Mouse (Mus musculus) frontal cortex, adult 2 months (tissue): ENCODE results near the gene Slc52a3. TPM values are rescaled to one million over a fixed set of nuclear protein-coding genes. Genes with fewer than 3 reads are reported as not detected.

Source experiments
- DNase-seq, 2 experiments: peaks; one replicate each; pipeline ENCODE4 v3.0.0; 2022; ENCODE audit warnings: low spot score in 1 of 2; ENCODE audit errors: extremely low spot score in 1 of 2
- polyA plus RNA-seq: library from polyadenylated mRNA; depleted of rRNA; stranded (reverse); fragments of >200 nt; gene quantifications from 2 replicates; pipeline ENCODE4 v1.2.3, GENCODE M21; 2012; rRNA removed

Gene Slc52a3
- polyA plus RNA-seq: 3.2 and 3.8 TPM in 2 replicates

DNA sequence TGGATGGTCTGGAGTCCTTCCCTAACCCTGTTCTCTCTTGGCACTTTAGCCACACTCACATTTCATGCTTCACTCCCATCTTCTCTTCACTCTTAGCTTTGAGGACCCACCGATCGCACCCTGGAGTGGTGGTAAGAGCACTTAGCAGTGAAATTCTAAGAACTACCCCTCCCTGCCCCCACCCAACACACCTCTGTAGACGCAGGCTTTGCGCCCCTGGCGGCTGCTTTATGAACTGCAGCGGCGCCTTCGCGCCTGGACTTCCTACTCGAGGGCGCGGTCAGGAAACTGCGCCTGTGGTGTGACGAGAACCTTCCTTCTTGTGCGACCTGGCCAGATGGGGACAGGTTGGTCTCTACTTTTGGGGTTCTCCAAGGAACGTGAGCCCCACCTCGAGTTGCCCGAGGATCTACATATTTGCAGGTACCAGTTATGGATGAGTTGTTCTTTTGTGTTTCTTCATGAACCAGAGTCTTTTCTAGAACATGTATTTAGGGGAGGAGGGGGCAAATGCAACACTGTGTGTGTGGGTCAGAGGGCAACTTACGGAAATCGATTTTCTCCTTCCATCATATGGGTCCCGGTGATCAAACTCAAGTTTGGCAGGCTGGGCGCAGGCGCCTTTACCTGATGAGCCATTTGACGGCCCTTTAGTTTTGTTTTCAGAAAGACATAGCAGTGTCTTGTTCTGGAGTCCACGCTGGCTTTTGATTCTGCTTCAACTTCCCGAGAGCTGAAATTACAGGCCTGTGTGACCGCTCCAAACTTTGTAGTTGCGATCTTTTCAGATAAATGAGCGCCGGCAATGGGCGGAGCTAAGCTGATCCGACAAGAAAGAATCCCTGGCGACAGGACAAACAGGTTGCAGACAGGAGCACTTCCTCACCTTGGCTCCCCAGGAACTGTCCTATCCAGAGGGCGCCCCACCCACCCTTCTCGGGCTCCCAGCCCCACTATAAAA lies at the start of gene Slc52a3:
Slc52a3 (plus strand) TSS at position 283 of the 961 bp plus-strand sequence.
- peak; percentile 34 to 89 for DNase-seq

DNA sequence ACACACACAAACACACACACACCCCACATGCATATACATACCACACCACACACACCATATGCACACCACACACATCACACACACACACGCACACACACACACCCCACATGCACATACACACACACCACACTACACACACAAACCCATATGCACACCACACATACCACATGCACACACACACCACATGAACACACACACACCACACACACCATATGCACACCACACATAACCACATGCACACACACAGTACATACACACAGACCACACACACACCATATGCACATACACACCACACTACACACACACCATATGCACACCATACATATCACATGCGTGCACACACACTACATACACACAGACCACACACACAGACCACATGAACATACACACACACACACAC lies 48.7 kb upstream of the Slc52a3 start:
- no peak for DNase-seq

DNA sequence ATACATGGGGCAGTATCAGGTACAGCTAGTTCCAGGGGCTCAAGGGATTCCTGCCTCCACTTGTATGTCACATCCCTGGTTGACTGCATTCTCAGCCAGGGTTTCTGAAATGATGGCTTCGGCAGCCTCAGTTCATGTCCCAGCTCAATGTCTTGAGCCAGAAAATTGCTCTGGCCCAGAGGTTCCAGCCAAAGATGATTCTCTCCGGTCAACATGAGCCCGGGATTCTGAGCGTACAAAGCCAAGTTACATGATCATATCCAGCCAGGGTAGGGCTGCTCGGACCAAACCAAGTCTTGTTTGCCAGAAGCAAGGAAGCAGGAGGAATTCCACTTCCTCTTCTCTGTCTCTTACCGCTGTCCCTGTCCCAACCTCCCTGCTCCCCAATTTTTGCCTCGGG lies 48.0 kb upstream of the Slc52a3 start:
- no peak for DNase-seq

DNA sequence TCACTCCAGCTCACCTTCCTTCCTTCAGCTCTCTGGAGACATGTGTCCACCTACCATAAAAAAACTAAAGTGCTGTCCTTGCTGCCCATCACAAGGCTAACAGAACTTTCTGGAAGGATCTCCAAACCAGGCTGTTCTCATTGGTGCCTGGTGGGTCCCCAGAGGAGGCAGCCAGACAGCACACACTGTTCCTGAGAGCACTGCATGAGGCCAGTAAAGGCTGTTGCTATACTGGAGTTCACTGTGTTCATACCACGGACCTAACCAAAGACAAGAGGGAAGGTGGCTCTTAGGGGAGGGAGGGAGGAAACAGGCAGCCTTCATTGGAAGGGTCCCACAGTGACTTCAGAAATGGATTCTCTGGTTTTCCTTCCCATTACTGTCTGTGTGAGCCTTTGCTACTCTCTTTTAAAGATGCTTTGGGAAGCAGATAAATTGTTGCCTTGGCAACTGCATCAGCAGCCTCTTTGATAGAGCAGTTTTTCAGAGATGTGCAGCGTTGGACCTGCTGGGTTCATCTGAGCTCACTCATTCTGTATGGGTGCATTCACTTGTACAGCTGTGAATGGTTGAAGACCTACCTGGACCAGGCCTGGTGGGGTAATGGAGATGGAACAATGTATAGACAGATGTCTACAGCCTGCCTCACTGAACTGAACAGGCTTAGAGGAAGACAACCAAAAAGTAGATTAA lies 47.1 kb upstream of the Slc52a3 start:
- DNase-seq: peak in 1 of 2 experiments; percentile 32

DNA sequence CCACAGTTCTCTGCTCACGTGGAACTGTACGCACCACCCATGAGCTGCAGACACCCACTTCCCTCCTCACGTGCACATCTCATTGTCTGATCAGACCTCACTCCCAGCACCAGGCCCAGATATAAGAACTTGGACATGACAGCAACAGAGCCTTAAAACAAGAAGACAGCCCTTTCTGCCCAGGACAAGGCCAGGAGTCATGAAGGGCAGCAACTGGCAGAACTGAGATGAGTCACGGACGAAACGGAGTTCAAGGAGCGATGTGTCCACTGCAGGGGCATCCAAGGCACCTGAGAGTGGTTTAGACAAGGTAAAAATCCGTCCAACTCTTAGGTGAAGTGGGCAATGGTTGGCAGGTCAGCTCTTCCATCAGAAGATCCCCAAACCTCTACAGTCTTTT lies 42.6 kb upstream of the Slc52a3 start:
- DNase-seq: no peak

DNA sequence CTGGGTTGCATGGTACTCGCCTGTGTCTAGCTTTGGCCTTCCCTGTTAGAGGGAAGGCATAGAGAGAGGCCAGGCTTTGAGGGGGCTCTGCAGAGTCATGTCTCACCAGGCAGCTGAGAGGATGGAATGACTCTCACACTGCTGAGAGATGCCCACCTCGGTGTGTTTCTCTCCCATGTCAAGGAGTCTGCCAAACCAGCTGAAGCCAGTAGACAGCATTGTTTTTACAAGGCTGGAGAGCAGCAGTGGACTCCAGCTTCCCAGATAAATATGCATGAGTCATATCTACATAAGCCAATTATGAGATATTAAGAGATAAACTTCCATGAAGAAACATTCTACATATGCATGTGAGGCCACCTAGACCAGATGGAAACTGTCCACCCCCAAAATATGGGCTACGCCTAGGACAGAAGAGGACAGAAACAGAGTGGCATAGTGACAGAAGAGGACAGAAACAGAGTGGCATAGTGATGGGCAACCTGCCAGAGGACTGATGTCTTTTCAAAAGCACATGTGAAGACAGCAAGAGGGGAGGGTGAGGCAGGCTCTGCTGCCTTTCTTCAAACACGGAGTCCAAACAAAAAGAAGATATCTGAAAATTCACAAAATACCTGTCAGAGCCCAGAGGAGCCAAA lies 39.7 kb upstream of the Slc52a3 start:
- DNase-seq: no peak

DNA sequence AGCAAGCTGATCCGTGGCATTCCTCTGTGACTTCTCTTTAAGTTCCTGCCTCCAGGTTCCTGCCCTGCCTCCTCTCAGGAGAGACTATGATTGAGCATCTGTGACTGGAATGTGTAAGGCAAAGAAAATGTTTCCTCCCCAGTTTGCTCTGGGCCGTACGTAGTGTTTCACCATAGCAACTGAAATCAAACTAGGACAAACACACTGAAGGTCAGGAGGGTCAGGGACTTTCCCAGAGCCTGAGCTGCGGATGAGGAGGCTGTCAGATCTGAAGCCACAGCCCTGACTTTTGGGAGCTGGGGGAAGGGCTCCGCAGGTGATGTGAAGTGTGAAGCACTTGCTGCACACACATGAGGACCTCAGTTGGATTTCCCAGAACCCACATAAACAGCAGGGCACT lies 37.0 kb upstream of the Slc52a3 start:
- DNase-seq: no peak

DNA sequence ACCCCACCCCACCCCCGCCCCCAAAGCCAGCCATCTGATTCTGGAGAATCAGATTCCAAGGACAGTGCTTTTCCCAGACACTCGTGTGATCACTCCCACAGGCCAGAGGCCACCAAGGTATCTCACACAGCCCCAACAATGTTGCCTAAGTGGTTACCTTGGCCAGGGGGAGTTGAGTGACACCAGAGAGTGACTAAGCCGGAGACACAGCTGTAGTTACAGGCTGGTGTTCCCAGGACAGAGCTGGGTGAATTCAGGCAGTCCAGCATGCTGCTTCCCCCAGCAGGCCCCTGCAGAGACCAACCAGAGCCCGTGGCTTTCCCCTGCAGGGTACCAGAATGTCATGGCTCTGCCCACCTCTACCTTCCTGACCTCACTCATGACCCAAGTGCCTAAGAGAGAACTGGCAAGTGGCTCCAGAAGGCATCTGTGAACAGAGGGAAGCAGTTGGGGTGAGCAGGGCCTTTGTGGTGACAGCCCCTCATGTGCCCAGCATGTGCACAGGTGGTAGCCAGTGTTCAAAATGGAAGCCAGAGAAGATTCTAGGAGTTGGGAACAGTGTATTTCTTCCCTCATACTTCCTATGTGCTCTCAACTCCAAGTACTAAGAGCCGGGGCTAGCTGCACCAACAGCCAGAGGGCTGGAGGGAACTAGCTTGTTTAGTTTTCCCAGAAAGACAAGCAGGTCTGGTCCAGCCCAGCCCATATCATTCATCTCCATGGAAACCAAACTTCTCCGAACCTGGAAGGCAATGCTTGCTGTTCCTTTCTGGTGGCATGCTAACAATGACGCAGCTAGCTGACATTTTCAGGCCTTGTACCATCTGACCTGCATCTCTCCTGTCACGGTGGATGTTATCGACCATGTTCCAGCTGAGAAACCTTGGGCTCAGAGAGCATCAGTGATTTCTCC lies 34.8 kb upstream of the Slc52a3 start:
- no peak for DNase-seq

DNA sequence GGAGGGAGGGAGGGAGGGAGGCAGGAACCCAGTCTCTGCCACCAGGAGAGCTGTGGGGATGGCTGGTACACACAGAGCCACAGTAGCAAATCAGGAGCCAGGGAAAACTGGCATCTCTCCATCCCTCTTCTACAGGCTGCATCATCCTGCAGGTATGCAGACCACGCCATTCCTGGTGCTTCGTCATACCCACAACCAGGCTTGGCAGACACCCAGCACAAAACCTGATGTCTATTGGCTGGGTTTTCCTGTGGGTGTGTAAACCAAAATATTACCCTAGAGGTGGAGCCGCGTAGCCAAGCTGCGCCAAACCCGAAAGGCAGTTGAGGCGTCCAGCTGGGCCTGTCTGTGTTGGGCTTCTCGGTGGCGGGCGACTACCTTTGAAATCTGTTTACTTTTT lies 33.8 kb upstream of the Slc52a3 start:
- peak; percentile 66 to 86 for DNase-seq

DNA sequence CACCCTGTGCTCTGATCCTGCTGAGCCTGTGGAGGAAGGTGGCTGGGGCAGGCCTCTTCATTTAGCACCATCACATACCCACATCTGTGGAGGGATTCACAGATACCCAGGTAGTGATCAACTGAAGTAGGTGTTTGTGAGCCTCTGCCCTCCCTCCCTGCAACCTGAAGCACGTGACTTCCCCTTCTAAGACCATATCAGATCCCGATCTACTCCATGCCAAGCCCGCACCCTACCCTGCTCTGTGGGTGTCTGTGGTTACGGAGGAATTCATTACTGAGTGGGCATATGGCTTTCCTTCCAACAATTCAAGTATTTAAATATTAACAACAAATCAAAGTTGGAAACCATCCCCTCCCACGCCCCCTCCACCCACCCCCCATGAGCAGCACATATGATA lies 33.0 kb upstream of the Slc52a3 start:
- DNase-seq: no peak

DNA sequence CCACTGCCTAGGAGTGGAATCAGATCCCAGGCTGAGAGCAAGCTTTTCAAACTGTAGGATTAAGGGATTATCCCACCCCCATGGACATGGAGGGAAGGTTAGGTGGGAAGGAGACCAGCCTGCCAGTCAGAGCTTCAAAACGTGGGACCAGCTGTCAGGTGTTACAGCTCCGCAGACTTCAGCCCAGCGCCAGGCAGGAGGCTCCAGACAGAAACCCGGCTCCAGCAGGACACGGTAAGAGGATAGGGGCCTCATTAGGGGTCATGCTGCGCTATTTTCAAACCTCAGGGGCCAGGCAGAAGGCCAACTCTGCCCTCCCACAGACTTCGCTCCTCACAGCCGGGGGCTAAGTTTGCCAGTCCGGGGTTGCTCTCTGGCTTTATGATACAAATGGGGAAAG lies 32.3 kb upstream of the Slc52a3 start:
- no peak for DNase-seq

DNA sequence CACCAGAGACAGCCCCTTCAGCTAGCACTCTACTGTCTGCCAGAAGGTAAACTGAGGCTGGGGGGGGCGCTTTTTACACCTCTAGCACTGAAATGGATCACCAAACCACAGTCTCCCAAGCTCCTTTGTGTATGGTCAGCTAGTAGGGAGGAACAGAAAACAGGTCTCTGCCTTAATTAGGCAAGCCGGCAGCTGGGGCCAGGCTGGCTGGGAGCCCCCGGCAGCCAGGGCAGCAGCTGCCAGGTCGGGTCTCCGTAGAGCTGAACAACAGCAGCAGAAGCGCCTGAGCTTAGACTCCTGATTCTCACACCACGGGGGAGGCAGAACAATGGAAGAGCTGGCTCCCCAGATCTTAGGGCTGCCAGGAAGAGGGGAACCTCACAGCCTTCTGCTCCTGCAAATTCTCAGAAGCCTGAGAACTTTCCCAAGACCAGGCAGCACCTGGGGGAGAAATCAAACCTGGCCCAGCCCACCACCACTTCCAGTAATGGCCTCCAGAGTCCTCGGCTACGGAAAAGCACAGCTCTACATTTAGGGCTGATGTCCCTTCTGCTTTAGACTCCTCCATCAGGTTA lies 29.0 kb upstream of the Slc52a3 start:
- no peak for DNase-seq

DNA sequence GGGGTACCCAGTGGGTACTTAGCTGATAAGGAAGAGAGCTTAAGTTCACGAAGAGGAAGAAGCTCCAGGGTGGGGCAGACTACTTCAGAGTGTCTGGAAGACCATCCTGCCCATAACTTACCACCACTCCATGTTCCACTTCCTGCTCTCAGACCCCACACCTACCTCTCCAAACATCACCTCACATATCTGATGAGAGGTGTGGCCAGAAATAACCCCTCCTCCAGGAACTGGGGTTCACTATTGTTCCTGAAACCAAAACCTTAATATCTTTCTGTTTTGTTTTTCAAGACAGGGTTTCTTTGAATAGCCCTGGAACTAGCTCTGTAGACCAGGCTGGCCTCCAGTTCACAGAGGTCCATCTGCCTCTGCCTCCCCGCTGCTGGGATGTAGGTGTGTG lies 28.5 kb upstream of the Slc52a3 start:
- no peak for DNase-seq

DNA sequence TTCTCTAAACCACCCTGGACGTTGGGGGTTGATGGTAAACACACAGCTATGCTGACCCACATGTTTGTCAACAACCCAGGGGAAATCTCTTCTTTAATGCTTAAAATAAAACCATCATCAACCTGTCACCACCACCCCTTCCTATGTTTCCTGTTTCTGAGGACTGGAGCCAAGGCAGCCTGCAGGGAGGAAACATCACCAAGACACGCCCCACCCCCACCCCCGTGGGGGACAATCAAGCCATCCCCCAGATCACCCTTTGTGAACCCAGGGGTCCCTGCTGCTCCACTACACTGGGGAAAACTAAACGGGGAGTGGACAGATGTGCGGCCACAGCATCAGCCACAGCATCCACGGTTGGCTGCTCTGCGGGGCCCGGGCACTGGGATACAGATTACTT lies 27.9 kb upstream of the Slc52a3 start:
- DNase-seq: no peak

DNA sequence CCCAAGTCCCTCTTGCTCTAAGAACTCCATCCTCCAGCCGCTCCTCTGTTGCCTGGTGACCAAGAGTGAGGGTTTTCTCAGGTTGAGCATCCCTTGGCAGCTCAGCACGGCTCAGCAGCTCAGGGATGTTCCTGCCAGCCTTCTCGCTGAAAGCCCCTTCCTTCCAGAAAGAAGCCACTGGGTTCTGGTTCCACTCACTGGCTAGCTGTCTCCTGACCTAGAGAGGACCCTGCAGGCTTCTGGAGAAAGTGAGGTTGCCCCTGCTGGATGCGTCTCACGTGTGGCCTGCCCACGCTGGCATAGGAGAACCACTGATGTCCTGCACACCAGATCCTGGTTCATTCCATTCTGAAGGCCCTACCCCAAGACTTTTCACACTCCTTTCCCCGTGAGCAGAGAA lies 27.3 kb upstream of the Slc52a3 start:
- DNase-seq: no peak

DNA sequence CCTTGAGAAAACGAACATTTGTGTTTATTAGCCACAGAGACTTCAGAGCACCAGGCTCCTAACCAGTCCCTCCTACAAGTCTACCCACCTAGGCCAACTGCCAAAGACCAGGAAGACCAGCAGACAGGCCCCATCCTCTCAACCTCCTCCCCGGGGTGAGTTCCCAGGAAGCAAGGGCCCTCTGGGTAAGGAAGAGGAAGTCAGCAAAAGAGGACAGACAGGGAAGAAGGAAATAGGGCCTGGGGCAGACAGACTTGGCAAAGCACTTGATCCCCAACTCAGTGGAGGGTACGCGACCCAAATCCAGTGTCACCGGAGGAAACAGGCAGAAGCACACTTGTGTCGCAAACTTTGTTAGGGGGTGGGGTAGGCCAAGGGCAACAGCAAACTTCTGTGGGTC lies 26.9 kb upstream of the Slc52a3 start:
- DNase-seq: no peak

DNA sequence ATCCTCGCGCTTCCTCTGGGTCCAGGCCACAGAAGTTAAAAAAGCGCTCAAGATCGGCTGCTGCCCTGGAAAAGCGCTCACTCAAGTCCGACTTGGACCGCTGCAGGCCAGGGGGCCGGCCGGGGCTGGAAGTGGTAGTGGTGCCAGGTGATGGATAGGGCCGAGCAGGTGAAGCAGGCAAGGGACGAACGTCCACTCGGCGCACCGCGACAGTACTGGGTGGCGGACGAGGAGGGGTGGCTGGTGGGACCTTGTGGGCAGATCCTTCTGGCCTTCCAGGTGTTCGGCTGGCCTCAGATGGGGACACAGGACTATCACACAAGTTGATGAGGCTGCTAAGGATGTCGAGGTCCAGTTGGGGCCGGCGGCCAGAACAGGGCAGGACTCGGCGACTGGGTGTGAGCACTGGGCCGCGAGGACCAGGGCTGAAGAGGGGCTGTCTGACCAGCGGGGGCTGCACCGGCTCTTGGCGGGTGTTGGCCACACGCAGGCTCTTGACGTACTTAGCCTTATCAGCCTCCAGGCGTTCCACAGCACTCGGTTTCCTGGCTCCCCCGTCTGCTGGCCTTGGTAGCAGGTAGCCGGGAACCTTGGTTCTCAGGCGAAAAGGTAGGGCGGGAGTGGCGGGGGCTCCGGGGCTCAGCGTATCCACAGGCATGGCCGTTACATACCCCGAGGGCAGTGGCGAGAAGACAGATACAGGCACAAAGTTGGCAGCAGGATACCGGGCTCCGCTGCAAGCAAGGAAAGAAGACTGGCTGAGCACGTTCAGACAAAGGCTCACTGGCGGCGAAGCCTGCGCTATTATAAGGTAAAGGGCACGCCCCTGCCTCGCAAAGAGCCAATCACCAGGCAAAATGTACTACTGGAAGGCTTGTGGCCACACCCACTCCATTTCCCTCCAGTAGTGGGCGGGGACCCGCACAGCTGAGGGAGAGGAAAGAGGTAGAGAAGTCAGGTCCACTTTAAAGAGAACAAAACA lies 25.8 kb upstream of the Slc52a3 start:
- peak; percentile 66 to 80 for DNase-seq

DNA sequence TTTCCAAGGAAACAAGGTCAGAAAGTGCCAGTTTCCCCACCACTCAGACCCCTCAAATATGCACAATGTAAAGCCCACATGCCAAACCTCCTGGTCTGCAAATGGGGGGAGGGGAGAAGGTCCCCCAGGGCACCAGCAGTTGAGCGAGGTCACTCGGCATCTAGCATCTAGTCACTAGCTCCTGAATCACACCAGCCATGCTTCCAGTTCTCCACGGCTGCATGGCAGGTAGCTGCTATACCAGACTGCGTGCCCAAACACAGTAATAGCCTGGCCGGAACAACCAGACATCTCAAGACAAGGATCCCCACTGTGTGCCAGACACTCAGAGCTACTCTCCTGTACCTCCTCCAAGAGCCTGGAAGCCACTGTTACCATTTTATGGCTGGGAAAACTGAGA lies 24.6 kb upstream of the Slc52a3 start:
- no peak for DNase-seq
